Mouse (Mus musculus): ENCODE results near the gene Cog1.
A peak's percentile ranks its signal among the peaks of the same experiment; 100 is the strongest.

The Cog1 gene

GRCm38 (mm10) chr11:113648690-113649352, at the start of gene Cog1:
Cog1 (plus strand) TSS chr11:113649169.
- DNase-seq (ENCODE audit: low spot score), result no peak

- no peak for DNase-seq (ENCODE audit: low spot score)
These were observed 48.3 kb upstream of the Cog1 start for GRCm38 (mm10) chr11:113600526-113601245.

GRCm38 (mm10) chr11:113601616-113602343, 47.2 kb upstream of the Cog1 start:
- no peak for DNase-seq (ENCODE audit: low spot score)

GRCm38 (mm10) chr11:113607556-113607955, 41.4 kb upstream of the Cog1 start:
- no peak for DNase-seq (ENCODE audit: low spot score)

- no peak for DNase-seq (ENCODE audit: low spot score)
These were observed 39.4 kb upstream of the Cog1 start for GRCm38 (mm10) chr11:113609581-113609980.

- peak; percentile 7 for DNase-seq (ENCODE audit: low spot score)
These were observed 38.7 kb upstream of the Cog1 start for GRCm38 (mm10) chr11:113610266-113610665.

GRCm38 (mm10) chr11:113611112-113611646, 37.8 kb upstream of the Cog1 start:
- no peak for DNase-seq (ENCODE audit: low spot score)

GRCm38 (mm10) chr11:113611664-113612611, 37.0 kb upstream of the Cog1 start:
- no peak for DNase-seq (ENCODE audit: low spot score)

GRCm38 (mm10) chr11:113614476-113614875, 34.5 kb upstream of the Cog1 start:
- no peak for DNase-seq (ENCODE audit: low spot score)

GRCm38 (mm10) chr11:113617132-113617911, 31.6 kb upstream of the Cog1 start:
- DNase-seq (ENCODE audit: low spot score), result peak; percentile 75

- DNase-seq (ENCODE audit: low spot score), result no peak
These were observed 30.7 kb upstream of the Cog1 start for GRCm38 (mm10) chr11:113618303-113618671.

GRCm38 (mm10) chr11:113618672-113619419, 30.1 kb upstream of the Cog1 start, which contains the start of gene Sstr2:
Sstr2 (plus strand) TSS chr11:113619342.
- DNase-seq (ENCODE audit: low spot score), result no peak

- DNase-seq (ENCODE audit: low spot score), result no peak
These were observed 29.4 kb upstream of the Cog1 start for GRCm38 (mm10) chr11:113619420-113620080.

- no peak for DNase-seq (ENCODE audit: low spot score)
These were observed 28.0 kb upstream of the Cog1 start for GRCm38 (mm10) chr11:113621001-113621400.

GRCm38 (mm10) chr11:113622028-113622427, 26.9 kb upstream of the Cog1 start:
- DNase-seq (ENCODE audit: low spot score), result no peak

- DNase-seq (ENCODE audit: low spot score), result no peak
These were observed 23.5 kb upstream of the Cog1 start for GRCm38 (mm10) chr11:113625437-113625836.

GRCm38 (mm10) chr11:113627785-113628184, 21.2 kb upstream of the Cog1 start:
- peak; percentile 36 for DNase-seq (ENCODE audit: low spot score)

- no peak for DNase-seq (ENCODE audit: low spot score)
These were observed 18.3 kb upstream of the Cog1 start for GRCm38 (mm10) chr11:113630642-113631041.

GRCm38 (mm10) chr11:113631302-113631701, 17.7 kb upstream of the Cog1 start:
- no peak for DNase-seq (ENCODE audit: low spot score)

All from adipocyte (in vitro differentiated cells).